Mouse (Mus musculus) adrenal gland, adult 18-20 months (tissue): Measurements from ENCODE around the gene Ddr1. TPM values are rescaled to one million over a fixed set of nuclear protein-coding genes. Genes with fewer than 3 reads are reported as not detected.
"Not testable (repeated sequence)": the region's sequence is repeated elsewhere in the genome, so short reads cannot be mapped to it uniquely, and the experiment has no call there.

Experiments
- DNase-seq, 2 experiments: peaks; one replicate each; pipeline ENCODE4 v3.0.0; 2021 to 2022; ENCODE audit warnings: low spot score in 2 of 2
- long read RNA-seq, 2 experiments: library from polyadenylated mRNA; stranded (forward); transcript quantifications; one replicate each; pipeline ENCODE4 v2.0.0; 2021
- total RNA-seq, 2 experiments: library from RNA; stranded (reverse); gene quantifications; 1 replicate in 1 of 2; 2 replicates in 1 of 2; pipeline ENCODE4 v1.2.3; 2021

The Ddr1 gene
- 10 to 100 TPM; 33.5 to 44.1 TPM for total RNA-seq
- long read RNA-seq, experiment 1, transcript Ddr1-201 (18 exons, 3,802 nt), result minor isoform, 8 of 56 reads
- long read RNA-seq, experiment 1, transcript Ddr1-204 (18 exons, 3,769 nt), result major isoform, 18 of 56 reads
- long read RNA-seq, experiment 1, partial matches to known transcripts, result 17 of 56 reads
- long read RNA-seq, experiment 1, other reads (novel, unspliced or antisense), result 12 of 56 reads
- long read RNA-seq, experiment 2, partial matches to known transcripts, result 22 of 36 reads
- long read RNA-seq, experiment 2, other reads (novel, unspliced or antisense), result 9 of 36 reads

DNA sequence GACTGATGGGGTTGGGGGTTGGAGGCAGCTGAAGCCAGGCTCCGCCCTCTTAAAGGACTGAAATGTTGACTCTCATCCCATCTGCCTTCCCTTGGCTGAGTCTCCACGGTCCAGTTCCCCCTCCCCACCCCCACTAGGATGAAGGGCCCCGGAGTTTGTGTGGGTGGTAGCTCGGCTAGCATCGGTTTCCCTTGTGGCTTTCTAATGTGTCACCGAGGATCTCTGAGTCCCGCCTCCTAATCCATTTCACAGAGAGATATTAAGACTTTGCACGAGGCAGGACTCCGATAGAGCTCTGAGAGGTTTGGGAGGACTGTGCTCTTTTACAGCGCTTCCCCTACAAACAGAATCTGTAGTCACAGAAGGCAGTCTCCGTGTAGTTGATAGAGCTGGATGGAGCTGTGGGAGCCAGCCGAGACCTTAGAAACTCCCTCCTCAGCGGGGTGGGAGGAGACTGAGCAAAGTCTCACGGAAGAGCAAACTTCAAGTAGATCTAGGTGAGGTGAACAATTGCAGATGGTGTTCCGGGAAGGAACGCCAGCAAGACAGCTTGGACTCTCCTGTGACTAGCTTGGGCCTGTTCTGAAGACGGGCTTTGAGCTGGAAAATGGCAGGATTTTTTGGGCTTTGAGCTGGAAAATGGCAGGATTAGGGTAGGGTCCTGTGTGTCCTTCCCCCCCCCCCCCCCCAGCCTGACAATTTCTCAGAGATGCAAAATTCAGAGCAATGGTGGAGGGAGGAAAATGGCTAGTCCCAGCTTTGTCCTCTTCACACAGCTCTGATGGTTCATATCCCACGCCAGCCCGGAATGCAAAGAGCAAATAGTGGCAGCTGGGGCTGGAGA, at the start of gene Ddr1:
Gene Ddr1, minus strand, starts transcription at position 1 of the 844 bp plus-strand sequence.
- no peak for DNase-seq

GRCm38 (mm10) chr17:35753668-35754067, 49.2 kb upstream of the Ddr1 start:
- no peak for DNase-seq

GRCm38 (mm10) chr17:35752221-35752811, 47.9 kb upstream of the Ddr1 start:
- no peak for DNase-seq

DNA sequence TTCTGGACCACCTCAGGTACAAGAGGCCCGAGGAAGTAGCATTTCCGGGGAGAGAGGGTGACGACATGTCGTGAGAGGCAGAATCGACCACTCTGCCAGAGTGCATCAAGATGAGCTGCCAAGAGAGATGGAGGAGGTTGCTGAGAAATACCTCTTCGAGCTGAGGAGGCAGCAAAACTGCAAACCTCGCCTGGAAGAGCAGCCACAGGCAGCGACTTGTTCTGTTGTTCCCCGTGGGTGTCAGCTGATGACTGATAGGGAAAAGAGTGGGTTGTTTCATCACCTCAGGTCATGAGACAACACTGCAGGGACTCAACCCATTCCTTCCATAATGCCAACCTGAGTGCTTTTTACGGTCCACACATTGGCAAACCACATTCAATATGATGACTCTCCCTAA, 45.3 kb upstream of the Ddr1 start:
- DNase-seq, result no peak

DNA sequence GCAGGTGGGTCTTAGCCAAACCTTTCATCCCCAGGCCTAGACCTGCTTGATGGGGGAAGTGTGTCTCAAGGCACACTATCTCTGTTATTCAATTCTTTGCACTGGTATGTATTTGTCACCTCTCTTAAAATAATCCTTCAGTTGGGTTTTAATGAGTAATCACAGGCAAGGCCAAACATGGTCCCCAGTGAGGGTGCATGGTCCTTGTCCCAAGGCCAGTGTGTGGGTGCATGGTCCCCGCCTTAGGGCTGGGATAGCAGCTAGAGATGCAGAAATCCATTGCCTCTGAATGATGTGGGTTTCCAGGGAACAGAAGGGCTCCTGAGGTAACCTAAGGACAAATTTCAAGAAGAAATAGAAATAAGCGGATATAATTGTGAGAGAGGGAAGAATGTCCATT, 39.9 kb upstream of the Ddr1 start:
- no peak for DNase-seq

GRCm38 (mm10) chr17:35742948-35743347, 38.5 kb upstream of the Ddr1 start:
- DNase-seq, result no peak

- DNase-seq, result no peak
Observed at GRCm38 (mm10) chr17:35741589-35742226, 37.3 kb upstream of the Ddr1 start.

- DNase-seq, result no peak
Observed at GRCm38 (mm10) chr17:35740276-35740880, 36.0 kb upstream of the Ddr1 start.

- DNase-seq, result peak; percentile 90 to 91
Observed at GRCm38 (mm10) chr17:35739675-35740074, 35.3 kb upstream of the Ddr1 start.

DNA sequence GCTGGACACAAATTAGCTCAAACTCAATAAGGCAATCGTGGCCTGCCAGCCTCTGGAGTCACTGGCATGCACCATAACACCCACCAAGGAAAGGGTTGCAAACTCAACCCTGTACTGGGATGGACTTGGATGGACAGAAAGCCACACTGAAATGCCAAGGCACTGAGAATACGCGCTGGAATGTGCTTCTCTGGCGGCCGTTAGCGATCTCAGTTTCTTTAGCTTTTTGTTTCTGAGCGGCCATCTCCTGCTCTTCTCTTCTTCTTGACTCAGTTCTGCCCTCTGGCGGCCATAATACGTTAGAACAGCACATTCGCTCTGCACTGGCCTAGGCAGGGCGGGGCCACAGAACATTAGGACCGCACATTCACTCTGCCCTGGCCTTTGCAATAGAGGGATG, 33.3 kb upstream of the Ddr1 start:
- DNase-seq, result peak; percentile 78 to 79

DNA sequence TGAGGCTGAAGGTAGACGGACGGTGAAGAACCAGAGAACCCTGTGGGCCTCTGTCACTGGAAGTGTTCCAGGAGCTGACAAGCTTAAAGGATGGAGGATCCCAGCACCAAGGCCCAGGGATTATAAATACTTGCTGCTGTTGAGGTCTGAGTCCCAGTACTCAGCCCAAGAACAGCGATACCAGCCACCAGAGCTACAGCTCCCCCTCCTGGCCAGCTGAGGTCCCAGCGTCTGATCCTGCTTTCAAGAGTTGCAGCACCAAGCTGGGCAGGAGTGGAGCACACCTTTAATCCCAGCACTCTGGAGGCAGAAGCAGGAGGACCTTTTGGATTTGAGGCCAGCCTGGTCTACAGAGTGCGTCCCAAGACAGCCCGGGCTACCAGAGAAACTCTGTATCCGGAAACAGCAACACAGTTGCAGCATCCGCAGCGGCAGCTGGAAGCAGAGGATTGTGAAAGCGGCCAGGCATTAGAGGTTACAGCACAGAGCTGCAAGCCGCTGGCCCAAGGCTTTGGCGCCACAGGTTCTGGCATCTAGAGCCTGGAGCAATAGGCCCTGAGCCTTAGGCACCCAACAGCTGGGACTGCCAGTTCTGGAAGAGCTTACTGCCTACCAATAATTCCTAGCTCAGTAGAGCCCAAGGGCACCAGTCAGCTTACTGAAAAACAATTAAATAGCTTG, 32.0 kb upstream of the Ddr1 start:
- DNase-seq, result peak; percentile 75 to 78

DNA sequence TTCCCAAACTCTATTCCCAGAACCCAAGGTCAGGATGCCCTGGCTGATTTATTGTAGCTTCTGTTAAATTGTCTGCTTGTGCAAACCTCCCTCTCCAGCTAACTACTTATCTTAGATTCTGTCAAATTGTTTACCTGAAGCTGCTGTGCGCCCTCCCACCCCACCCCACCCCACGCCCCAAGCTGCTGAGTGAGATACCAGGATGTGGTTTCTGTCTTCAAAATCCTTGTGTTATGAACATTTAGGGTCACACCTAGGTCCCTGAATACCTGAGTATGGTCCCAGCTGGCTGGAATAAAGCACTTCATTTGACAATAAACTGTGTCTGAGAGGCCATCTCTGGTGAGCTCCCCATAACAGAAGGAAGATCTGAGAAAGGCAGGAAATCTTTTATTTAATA, 30.1 kb upstream of the Ddr1 start:
- no peak for DNase-seq

DNA sequence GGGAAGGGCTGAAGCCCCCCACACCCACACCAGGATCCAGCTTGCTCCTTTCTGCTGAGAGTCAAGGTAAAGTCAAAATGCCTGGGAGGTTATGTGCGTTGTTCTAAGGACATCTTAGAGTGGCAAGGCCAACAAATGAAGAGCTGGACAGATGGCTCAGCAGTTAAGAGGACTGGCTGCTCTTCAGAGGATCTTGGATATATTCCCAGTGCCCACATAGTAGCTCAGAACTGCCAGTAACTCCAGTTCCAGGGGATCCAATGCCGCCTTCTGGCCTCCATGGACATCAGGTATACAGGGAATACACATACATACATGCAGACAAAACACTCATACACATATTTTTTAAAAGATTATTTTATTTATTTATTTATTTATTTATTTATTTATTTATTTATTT, 29.0 kb upstream of the Ddr1 start:
- DNase-seq, result no peak

DNA sequence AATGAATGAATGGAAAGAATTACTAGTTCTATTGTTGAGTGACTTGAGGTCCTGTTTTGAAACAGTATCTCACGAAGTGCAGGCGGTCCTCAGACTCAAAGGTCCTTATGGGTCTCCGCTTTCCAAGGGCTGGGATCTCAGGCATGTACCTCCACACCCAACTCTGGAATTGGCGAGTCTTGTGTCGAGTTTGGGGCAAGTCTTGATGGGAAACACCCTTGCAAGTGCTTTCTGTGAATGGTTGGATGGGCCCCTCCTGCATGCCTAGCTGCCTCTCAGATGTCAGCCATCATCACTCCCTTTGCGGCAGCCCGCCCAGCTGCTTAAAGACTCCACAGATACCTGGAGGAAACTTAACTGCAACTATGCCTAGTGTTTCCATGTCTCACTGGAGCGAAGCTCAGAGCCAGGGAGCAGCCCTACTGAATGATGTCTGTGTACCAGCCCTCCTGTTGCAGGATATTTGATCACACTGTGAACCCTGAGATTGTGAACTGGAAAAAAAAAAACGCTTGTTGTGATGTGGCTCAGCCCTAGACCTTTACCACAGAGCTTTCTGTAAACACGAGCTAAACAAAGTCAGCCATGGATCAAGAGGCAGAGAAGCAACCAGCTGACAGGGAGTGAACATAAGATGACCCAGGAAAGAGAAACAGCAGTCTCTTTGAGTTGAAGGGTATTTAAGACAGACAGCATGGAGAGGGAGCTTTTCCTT, 27.2 kb upstream of the Ddr1 start:
- DNase-seq, result no peak

DNA sequence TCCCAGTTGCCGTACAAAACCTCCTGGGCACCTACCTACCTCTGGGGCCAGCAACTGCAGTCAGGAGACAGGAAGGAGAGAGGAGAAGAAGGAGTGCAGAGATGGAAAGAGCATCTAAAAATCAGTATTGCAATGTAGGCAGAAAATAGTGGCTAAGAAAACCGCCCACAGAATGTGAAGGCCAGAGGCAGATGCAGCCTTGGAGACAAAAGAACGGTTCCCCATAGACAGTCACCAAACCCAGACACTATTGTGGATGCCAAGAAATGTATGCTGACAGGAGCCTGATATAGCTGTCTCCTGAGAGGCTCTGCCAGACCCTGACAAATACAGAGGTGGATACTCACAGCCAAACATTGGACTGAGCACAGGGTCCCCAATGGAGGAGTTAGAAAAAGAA, 25.7 kb upstream of the Ddr1 start:
- DNase-seq, result not testable (repeated sequence)

DNA sequence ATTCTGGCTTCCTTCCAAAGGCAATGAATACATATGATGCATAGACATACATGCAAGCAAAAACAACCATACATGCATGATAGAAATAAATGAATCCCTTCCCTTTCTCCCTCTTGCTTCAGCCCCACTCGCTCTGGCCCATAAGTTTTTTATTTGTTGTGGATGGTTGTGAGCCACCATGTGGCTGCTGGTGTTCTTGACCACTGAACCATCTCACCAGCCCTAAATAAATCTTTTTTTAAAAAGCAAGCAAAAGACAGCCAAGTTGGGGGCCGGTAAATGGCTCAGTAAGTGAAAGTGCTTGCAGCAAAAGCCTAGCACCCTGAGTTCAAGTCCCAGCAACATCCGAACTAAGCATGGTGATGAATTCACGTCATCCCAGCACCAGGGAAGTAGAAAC, 24.4 kb upstream of the Ddr1 start:
- no peak for DNase-seq

GRCm38 (mm10) chr17:35727471-35728205, 23.2 kb upstream of the Ddr1 start:
- no peak for DNase-seq

DNA sequence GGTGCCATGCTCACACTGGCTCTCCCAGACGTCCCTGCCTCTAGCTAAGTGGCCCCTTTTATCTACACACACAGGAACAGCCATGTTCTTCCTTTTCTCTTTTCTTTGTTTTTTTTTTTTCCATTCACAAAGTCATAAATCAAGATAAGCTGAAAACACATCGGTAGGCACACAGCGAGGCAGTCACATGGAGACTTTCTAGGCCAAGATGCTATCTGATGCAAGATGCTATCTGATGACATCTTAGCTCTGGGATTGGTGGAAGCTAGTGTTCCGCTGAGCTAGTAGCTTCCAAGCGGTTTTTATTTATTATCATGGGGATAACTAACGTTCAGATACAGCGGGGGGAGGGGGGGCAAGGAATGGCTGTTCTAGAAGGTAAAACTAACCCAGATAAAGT, 22.6 kb upstream of the Ddr1 start:
- no peak for DNase-seq
